Mouse (Mus musculus) right cerebral cortex, postnatal 10 days (tissue): Measurements from ENCODE around the gene Orai3.

Experiments
- DNase-seq, 2 experiments: peaks; one replicate each; pipeline ENCODE4 v3.0.0; 2021; ENCODE audit warnings: low spot score in 2 of 2

Gene Orai3

GRCm38 (mm10) chr7:127824176-127824871, 54.7 kb downstream of the Orai3 start, which contains the start of the genes Stx4a and Stx1b:
Gene Stx4a, plus strand, starts transcription at chr7:127824294.
Gene Stx1b, minus strand, starts transcription at chr7:127824549.
- DNase-seq, result peak; percentile 85 to 89
